Mouse (Mus musculus) Patski (cell line): ENCODE data around the gene Mapt. TPM values are rescaled to one million over a fixed set of nuclear protein-coding genes. Genes with fewer than 3 reads are reported as not detected.
"Not testable (repeated sequence)": the region's sequence is repeated elsewhere in the genome, so short reads cannot be mapped to it uniquely, and the experiment has no call there.

Source experiments
- ATAC-seq: fragments of 100-300 bp; one replicate; pipeline ENCODE4 v1.8.0; 2021
- CTCF ChIA-PET: fragments of 350-600 bp; sonication (Branson Sonifier 250); formaldehyde crosslinking; loops from one replicate; lab custom pipeline; 2022; ENCODE audit warnings: inconsistent platforms; lab: Charles Lee
- POLR2A ChIA-PET: fragments of 350-600 bp; sonication (Branson Sonifier 250); formaldehyde crosslinking; loops from one replicate; lab custom pipeline; 2022; ENCODE audit warnings: antibody characterized with exemption, inconsistent platforms; lab: Charles Lee
- DNase-seq: peaks from one replicate; pipeline ENCODE4 v3.0.0-alpha.2; 2011; ENCODE audit warnings: low read depth, low spot score
- H3K27me3 ChIP-seq: fragments of 371-371 bp; one replicate; pipeline ENCODE4 v1.5.1; 2021
- CTCF ChIP-seq: fragments of 100-300 bp; IDR thresholded peaks from one replicate; pipeline ENCODE4 v1.5.1; 2021
- in situ Hi-C: fragments of 300-500 bp; cut with MboI; formaldehyde crosslinking; loops from 3 replicates; pipeline ENCODE4 v1.11.1; 2018; ENCODE audit warnings: low pct_unique_long_range_greater_than_20kb, mixed read lengths
- polyA plus RNA-seq: library from polyadenylated mRNA; unstranded; gene quantifications from one replicate; pipeline ENCODE4 v1.2.3, GENCODE M21; 2021

Gene Mapt
- polyA plus RNA-seq, 1 experiment from 2014 or later, result 27.2 TPM

DNA sequence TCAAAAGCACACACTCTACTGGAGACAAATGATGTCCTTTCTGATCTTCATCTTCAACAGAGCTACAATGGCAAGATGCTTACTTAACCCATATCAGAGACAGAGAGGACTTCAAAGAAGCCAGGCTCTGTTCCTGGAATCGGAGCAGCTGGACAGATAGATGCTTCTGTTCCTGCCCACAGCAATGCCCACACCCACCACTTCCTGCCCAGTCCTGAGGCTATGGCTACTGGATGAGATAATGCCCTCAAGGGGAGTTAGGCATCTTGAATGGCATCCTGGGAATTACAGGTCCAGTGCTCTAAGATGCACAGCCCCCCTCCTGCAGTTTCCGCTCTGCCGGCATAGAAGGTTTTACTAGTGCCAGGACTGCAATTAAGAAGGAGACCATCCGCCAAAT is 24.6 kb upstream of the Mapt start:
- no peak for TF ChIP-seq CTCF
- DNase-seq (peak; percentile 27), ATAC-seq (peak; percentile 84)
- ChIA-PET CTCF (interaction anchor here (0.7 to 1.4 kb wide), 4 partner anchors 10 to 250 kb away, joined by 3 to 9 read pairs (median 4); no protein-coding TSS in a partner anchor), POLR2A (no interaction called here)
- no peaks in the 10 kb centered on the region for H3K27me3 ChIP-seq
- in situ Hi-C loops, result no loop called here

DNA sequence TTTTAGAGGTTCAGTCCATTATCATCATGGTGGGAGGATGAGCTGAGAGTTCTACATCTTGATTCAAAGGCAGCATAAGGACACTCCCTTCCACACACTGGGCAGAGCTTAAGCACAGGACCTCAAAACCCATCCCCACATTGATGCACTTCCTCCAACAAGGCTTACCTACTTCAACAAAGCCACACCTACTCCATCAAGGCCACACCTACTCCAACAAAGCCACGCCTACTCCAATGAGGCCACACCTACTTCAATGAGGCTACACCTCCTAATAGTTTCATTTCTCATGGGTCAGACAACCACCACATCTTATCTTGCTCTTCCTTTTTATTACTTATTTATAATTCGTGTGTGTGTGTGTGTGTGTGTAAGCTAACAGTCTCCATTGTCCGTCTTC is 22.1 kb upstream of the Mapt start:
- POLR2A ChIA-PET, result interaction anchor here (0.6 kb wide), 1 partner anchor 57 kb away, joined by 4 read pairs; no protein-coding TSS in a partner anchor
- H3K27me3 ChIP-seq, result no peaks in the 10 kb centered on the region
- no peak for TF ChIP-seq CTCF
- CTCF ChIA-PET, result no interaction called here
- in situ Hi-C loops, result no loop called here
- ATAC-seq (no peak), DNase-seq (no peak)

DNA sequence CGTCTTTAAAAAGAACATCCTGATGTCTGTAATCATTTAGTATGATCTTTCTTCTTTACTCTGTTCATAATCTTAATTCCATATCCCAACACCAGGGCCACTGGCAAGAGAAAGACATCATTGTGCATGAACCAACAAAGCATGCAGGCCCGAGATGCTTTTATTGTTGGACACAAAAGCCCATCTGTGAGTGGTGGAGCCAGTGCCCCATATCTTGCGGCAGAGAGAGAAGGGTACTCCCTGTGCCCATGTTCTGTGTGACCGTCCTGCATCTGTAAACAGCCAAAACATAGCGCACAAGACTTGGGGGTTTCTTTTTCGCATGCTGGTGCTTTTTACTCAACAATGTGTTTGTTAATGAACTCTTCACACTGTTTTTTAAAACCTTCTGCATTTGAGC is 19.9 kb upstream of the Mapt start:
- ATAC-seq, result no peak
- no peak for TF ChIP-seq CTCF
- H3K27me3 ChIP-seq, result no peaks in the 10 kb centered on the region
- ChIA-PET CTCF (no interaction called here), POLR2A (no interaction called here)
- in situ Hi-C loops, result no loop called here
- no peak for DNase-seq

DNA sequence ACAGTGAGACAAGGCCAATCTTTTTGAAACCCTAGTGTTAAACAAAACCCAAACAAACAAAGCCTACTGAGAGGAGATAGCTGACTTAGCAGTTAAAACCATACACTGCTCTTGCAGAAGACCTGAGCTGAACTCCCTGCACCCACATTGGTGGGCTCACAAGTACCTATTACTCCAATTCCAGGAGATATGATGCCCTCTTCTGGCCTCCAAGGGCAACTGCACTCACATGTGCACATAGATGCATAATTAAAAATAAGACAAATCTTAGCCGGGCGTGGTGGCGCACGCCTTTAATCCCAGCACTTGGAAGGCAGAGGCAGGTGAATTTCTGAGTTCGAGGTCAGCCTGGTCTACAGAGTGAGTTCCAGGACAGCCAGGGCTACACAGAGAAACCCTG is 17.1 kb upstream of the Mapt start:
- in situ Hi-C loops, result not testable (repeated sequence)

DNA sequence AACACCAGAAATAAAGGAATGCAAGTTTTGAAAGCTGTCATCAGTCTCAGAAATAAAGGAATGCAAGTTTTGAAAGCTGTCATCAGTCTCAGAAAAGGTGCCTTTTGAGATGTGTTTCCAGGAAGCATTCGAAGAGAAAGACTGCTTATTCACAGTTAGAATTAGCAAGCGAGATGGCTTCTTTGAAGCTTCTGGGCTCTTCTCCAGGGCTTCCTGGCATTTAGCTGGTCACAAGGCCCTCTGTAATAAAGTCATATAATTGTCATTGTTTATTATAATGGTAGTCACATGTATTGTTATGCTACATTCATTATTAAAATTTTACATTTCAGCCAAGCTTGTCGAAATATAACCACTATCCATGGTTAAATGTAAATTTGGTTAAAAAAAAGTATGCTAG is 13.1 kb upstream of the Mapt start:
- in situ Hi-C loops, result no loop called here
- ATAC-seq, result no peak
- no peaks in the 10 kb centered on the region for H3K27me3 ChIP-seq
- ChIA-PET POLR2A (no interaction called here), CTCF (no interaction called here)
- DNase-seq, result no peak
- TF ChIP-seq CTCF, result no peak

More for the DNA sequence above, 17.1 kb upstream of the Mapt start:
- CTCF ChIA-PET, DNase-seq, ATAC-seq, H3K27me3 ChIP-seq: not testable (repeated sequence)
- peak; percentile 33 for TF ChIP-seq CTCF
- POLR2A ChIA-PET, result interaction anchor here (1.1 kb wide), 1 partner anchor 19 kb away, joined by 3 read pairs; no protein-coding TSS in a partner anchor

DNA sequence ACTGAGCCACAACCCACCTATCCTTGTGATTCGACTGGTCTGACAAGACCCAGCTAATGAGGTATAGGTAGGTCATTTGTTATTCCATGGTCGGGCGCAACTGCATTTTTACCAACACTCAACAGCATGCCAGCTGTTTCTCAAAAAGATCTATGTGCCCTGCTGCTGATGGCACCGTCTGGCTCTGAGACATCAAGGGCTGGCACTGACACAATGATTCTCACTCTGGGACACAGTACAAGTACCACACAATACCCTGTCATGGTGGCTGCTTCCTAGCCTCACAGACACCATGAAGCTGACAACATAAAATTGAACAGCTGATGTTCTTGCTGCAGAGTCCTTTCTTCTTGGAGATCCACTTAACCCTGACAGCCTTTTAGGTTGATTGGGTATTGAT is 10.9 kb upstream of the Mapt start:
- in situ Hi-C loops, result no loop called here
- H3K27me3 ChIP-seq, result no peaks in the 10 kb centered on the region
- no peak for ATAC-seq
- DNase-seq, result no peak
- ChIA-PET POLR2A (no interaction called here), CTCF (interaction anchor here (0.8 to 2.6 kb wide), 2 partner anchors 10 to 14 kb away, joined by 3 to 9 read pairs; no protein-coding TSS in a partner anchor)
- no peak for TF ChIP-seq CTCF

DNA sequence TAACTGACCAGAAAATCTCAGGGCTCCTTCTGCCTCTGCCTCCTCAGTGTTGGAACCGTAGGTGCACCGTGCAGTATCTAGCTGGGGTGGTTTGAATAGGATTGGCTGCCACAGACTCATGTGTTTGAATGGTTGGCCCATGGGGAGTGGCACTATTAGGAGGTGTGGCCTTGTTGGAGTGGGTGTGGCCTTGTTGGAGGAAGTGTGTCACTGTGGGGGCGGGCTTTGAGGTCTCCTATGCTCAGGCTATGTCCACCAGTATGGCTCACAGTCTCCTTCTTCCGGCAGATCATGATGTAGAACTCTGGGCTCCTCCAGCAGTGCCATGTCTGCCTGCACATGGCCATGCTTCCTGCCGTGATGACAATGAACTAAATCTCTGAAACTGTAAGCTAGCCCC is 9.4 kb upstream of the Mapt start:
- no peak for ATAC-seq
- no peak for TF ChIP-seq CTCF
- DNase-seq, result no peak
- ChIA-PET CTCF (no interaction called here), POLR2A (no interaction called here)
- H3K27me3 ChIP-seq, result no peaks in the 10 kb centered on the region
- in situ Hi-C loops, result no loop called here

DNA sequence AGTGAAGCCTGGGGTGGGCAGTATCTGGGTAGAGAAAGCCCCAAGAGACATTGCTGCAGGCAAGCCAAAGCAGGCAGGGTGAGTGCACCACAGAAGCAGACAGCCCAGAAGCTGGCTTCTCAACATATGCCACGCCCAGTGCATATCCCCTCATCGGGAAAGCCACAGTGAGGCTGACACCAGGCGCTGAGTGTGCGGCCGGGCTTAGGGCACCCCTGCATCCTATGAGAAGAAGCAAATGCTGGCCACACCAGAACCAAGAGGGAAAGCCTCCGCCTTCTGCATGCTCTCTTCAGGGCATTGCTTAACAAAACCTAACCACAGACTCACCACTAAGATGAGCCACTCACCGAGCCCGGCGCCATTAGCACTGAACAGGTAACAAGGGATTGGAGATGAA is 7.9 kb upstream of the Mapt start:
- in situ Hi-C loops, result no loop called here
- no peak for TF ChIP-seq CTCF
- ChIA-PET CTCF (no interaction called here), POLR2A (interaction anchor here (0.6 kb wide), 1 partner anchor 296 kb away, joined by 3 read pairs; no protein-coding TSS in a partner anchor)
- DNase-seq, result no peak
- no peak for ATAC-seq
- H3K27me3 ChIP-seq, result no peaks in the 10 kb centered on the region

DNA sequence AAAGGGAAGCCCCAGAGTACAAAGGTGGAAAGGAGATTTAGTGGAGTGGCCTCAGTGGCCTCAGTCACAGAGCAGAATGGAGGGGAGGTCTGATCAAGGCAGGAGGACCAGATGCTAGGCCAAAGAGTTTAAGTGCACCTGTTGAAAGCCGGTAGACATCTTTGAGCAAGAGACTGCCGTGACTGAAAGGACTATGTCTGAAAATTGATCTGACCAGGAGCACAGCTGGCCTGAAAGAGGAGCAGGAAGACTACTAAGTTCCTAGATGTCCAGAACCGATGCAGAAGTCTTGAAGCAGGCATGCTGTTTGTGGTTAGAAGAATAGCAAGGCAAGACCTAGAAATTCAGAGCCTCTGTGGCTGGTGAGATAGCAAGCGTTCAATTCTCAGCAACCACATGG is 1.8 kb upstream of the Mapt start:
- no peaks in the 10 kb centered on the region for H3K27me3 ChIP-seq
- in situ Hi-C loops, result no loop called here
- ATAC-seq, result no peak
- CTCF ChIA-PET, result interaction anchor here (1.5 to 2.2 kb wide), 3 partner anchors 16 to 60 kb away, joined by 3 to 10 read pairs (median 3); no protein-coding TSS in a partner anchor
- TF ChIP-seq CTCF, result no peak
- no peak for DNase-seq
- POLR2A ChIA-PET, result no interaction called here

DNA sequence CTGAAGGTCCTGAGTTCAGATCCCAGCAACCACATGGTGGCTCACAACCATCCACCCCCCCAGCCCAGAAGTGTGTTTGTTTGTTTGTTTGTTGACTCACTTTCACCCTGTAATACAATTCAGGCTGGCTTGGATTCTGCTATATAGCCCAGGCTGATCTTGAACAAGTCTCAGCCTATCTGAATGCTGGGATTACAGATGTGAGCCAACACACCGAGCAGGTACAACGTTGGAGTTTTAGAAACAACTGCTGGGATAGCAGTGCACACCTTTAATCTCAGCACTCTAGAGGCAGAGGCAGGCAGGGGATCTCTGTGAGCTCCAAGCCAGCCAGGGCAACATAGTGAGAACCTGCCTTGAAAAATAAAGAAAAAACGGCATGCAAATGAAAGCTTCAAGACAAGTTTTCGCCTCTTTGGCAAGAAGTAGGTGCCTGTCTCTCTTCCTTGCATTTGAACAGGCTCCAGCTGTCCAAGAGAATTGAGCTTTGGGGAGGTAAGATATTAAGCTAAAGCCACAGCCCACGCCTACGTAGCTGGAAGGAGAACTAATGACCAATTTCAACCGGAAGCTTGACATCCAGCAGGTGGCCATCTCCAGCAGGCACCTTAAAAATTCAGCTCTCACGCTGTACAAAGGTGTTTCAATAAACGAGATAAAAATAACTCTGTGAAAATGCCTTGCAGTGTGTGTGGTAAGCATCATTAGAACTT is 968 bp upstream of the Mapt start:
- TF ChIP-seq CTCF, result peak; percentile 47
- in situ Hi-C loops, result loop anchor here (5.0 kb wide), 1 partner anchor 47 kb away; no protein-coding TSS in a partner anchor
- DNase-seq (no peak), ATAC-seq (no peak)
- ChIA-PET POLR2A (interaction anchor here (1.4 kb wide), 1 partner anchor 32 kb away, joined by 3 read pairs; no protein-coding TSS in a partner anchor), CTCF (interaction anchor here (0.9 to 2.2 kb wide), 5 partner anchors 15 to 59 kb away, joined by 3 to 10 read pairs (median 3); no protein-coding TSS in a partner anchor)
- no peaks in the 10 kb centered on the region for H3K27me3 ChIP-seq
